Mouse (Mus musculus) MEL (cell line): Measurements from ENCODE around the gene Npw. TPM values are rescaled to one million over a fixed set of nuclear protein-coding genes. Genes with fewer than 3 reads are reported as not detected.

ENCODE experiments used
- DNase-seq: peaks from one replicate; pipeline ENCODE4 v3.0.0; 2011; ENCODE audit warnings: low read depth, low spot score
- H3K27ac ChIP-seq: 2 replicates; pipeline ENCODE4 v1.5.1; 2012; ENCODE audit warnings: low read depth, mild to moderate bottlenecking, control low read depth, low read length, moderate library complexity; ENCODE audit not compliant: control insufficient read depth
- H3K27me3 ChIP-seq, 2 experiments: fragments of 150-350 bp in 1 of 2; sonication (generic) in 1 of 2; 2 replicates each; pipeline ENCODE4 v1.6.1; 2012; ENCODE audit warnings: low read length in 2 of 2, mild to moderate bottlenecking in 2 of 2, improper control_type of control experiment in 1 of 2, moderate library complexity in 1 of 2; ENCODE audit not compliant: insufficient read depth in 2 of 2, control insufficient read depth in 1 of 2
- H3K36me3 ChIP-seq, 2 experiments: 2 replicates each; pipeline ENCODE4 v1.6.1; 2012 to 2014; ENCODE audit warnings: low read length in 2 of 2, improper control_type of control experiment in 1 of 2, inconsistent platforms in 1 of 2, mild to moderate bottlenecking in 1 of 2; ENCODE audit not compliant: insufficient read depth in 2 of 2, control insufficient read depth in 1 of 2
- H3K4me1 ChIP-seq, 2 experiments: fragments of 150-350 bp in 1 of 2; sonication (generic) in 1 of 2; 2 replicates each; pipeline ENCODE4 v1.6.1; 2012; ENCODE audit warnings: low read length in 2 of 2, improper control_type of control experiment in 1 of 2, mild to moderate bottlenecking in 1 of 2; ENCODE audit not compliant: insufficient read depth in 2 of 2, control insufficient read depth in 1 of 2
- H3K4me3 ChIP-seq, 2 experiments: fragments of 150-350 bp in 1 of 2; sonication (generic) in 1 of 2; 2 replicates each; pipeline ENCODE4 v1.5.1; 2012; ENCODE audit warnings: low read depth in 2 of 2, low read length in 2 of 2, mild to moderate bottlenecking in 2 of 2, moderate library complexity in 2 of 2, control low read depth in 1 of 2, improper control_type of control experiment in 1 of 2; ENCODE audit not compliant: control insufficient read depth in 1 of 2, insufficient read depth in 1 of 2
- H3K79me2 ChIP-seq: 2 replicates; pipeline ENCODE4 v1.6.1; 2012; ENCODE audit warnings: mild to moderate bottlenecking, low read length, moderate library complexity; ENCODE audit not compliant: control insufficient read depth, poor library complexity, insufficient read depth
- H3K9ac ChIP-seq: 2 replicates; pipeline ENCODE4 v1.6.1; 2012; ENCODE audit warnings: low read depth, mild to moderate bottlenecking, control low read depth, low read length, moderate library complexity; ENCODE audit not compliant: control insufficient read depth, poor library complexity, severe bottlenecking
- H3K9me3 ChIP-seq: fragments of 150-350 bp; sonication (generic); replicated peaks from 2 replicates; pipeline ENCODE4 v1.6.1; 2012; ENCODE audit warnings: mild to moderate bottlenecking, low read length, improper control_type of control experiment, moderate library complexity; ENCODE audit not compliant: insufficient read depth
- BHLHE40 ChIP-seq: IDR thresholded peaks from 2 replicates; pipeline ENCODE4 v1.6.1; 2012; ENCODE audit warnings: low read depth, mild to moderate bottlenecking, inconsistent platforms, low read length, improper control_type of control experiment, borderline replicate concordance
- CHD2 ChIP-seq: IDR thresholded peaks from 2 replicates; pipeline ENCODE4 v1.6.1; 2011; ENCODE audit warnings: low read length, improper control_type of control experiment
- E2F4 ChIP-seq: IDR thresholded peaks from 2 replicates; pipeline ENCODE4 v1.6.1; 2011; ENCODE audit warnings: low read depth, low read length, improper control_type of control experiment, borderline replicate concordance
- ELF1 ChIP-seq: IDR thresholded peaks from 2 replicates; pipeline ENCODE4 v1.6.1; 2014; ENCODE audit warnings: low read depth, mild to moderate bottlenecking, inconsistent platforms, low read length, improper control_type of control experiment, moderate library complexity
- JUND ChIP-seq: IDR thresholded peaks from 2 replicates; pipeline ENCODE4 v1.6.1; 2011; ENCODE audit warnings: low read depth, mild to moderate bottlenecking, improper control_type of control experiment, low read length
- KAT2A ChIP-seq: conservative IDR thresholded peaks from 2 replicates; pipeline ENCODE4 v1.6.1; 2012; ENCODE audit warnings: low read depth, low read length, improper control_type of control experiment, inconsistent platforms
- MAFK ChIP-seq: IDR thresholded peaks from 2 replicates; pipeline ENCODE4 v1.6.1; 2011; ENCODE audit warnings: low read depth, mild to moderate bottlenecking, low read length, improper control_type of control experiment, borderline replicate concordance
- MAZ ChIP-seq: IDR thresholded peaks from 2 replicates; pipeline ENCODE4 v1.6.1; 2012; ENCODE audit warnings: low read depth, mild to moderate bottlenecking, inconsistent platforms, low read length, improper control_type of control experiment
- MEF2A ChIP-seq: IDR thresholded peaks from 2 replicates; pipeline ENCODE4 v1.6.1; 2014; ENCODE audit warnings: low read depth, mild to moderate bottlenecking, inconsistent platforms, low read length, improper control_type of control experiment; ENCODE audit not compliant: poor library complexity, insufficient replicate concordance, severe bottlenecking; ENCODE audit errors: extremely low read depth
- MYB ChIP-seq: IDR thresholded peaks from 2 replicates; pipeline ENCODE4 v1.6.1; 2011; ENCODE audit warnings: mild to moderate bottlenecking, low read depth, low read length, improper control_type of control experiment
- NRF1 ChIP-seq: IDR thresholded peaks from 2 replicates; pipeline ENCODE4 v1.6.1; 2014; ENCODE audit warnings: low read depth, mild to moderate bottlenecking, inconsistent platforms, low read length, improper control_type of control experiment, moderate library complexity; ENCODE audit not compliant: poor library complexity, insufficient read depth, severe bottlenecking
- SMC3 ChIP-seq: IDR thresholded peaks from 2 replicates; pipeline ENCODE4 v1.6.1; 2011; ENCODE audit warnings: low read depth, low read length, improper control_type of control experiment
- TAL1 ChIP-seq: IDR thresholded peaks from 2 replicates; pipeline ENCODE4 v1.6.1; 2012; ENCODE audit warnings: mild to moderate bottlenecking, inconsistent platforms, low read length, moderate library complexity, mixed read lengths
- TBP ChIP-seq: IDR thresholded peaks from 2 replicates; pipeline ENCODE4 v1.8.0; 2011; ENCODE audit warnings: low read depth, low read length, improper control_type of control experiment
- USF1 ChIP-seq: IDR thresholded peaks from 2 replicates; pipeline ENCODE4 v1.6.1; 2014; ENCODE audit warnings: low read depth, mild to moderate bottlenecking, inconsistent platforms, low read length, improper control_type of control experiment, moderate library complexity
- USF2 ChIP-seq, 2 experiments: IDR thresholded peaks; 2 replicates each; pipeline ENCODE4 v1.6.1; 2011 to 2012; ENCODE audit warnings: improper control_type of control experiment in 2 of 2, low read length in 2 of 2, borderline replicate concordance in 1 of 2, inconsistent platforms in 1 of 2, low read depth in 1 of 2, mild to moderate bottlenecking in 1 of 2; ENCODE audit not compliant: insufficient read depth in 1 of 2
- ZMIZ1 ChIP-seq: IDR thresholded peaks from 2 replicates; pipeline ENCODE4 v1.6.1; 2012; ENCODE audit warnings: low read depth, mild to moderate bottlenecking, inconsistent platforms, low read length, improper control_type of control experiment, moderate library complexity
- ZNF384 ChIP-seq: IDR thresholded peaks from 2 replicates; pipeline ENCODE4 v1.6.1; 2012; ENCODE audit warnings: low read depth, mild to moderate bottlenecking, inconsistent platforms, low read length, improper control_type of control experiment
- polyA plus RNA-seq, 2 experiments: library from polyadenylated mRNA; stranded (reverse) in 1 of 2; unstranded in 1 of 2; fragments of >175 nt in 1 of 2; fragments of >200 nt in 1 of 2; gene quantifications; 2 replicates each; pipeline versions ENCODE4 v1.2.1 to v1.2.4; 2012; ENCODE audit warnings: low replicate concordance in 2 of 2, low read depth in 1 of 2; ENCODE audit not compliant: insufficient read length in 2 of 2, insufficient read depth in 1 of 2, missing spikeins in 1 of 2
- total RNA-seq: library from RNA; depleted of rRNA; stranded (reverse); fragments of 300-350 nt; gene quantifications from 2 replicates; pipeline ENCODE4 v1.2.3, GENCODE M21; 2012

Npw gene
- total and polyA plus RNA-seq, 3 experiments, result not detected

DNA sequence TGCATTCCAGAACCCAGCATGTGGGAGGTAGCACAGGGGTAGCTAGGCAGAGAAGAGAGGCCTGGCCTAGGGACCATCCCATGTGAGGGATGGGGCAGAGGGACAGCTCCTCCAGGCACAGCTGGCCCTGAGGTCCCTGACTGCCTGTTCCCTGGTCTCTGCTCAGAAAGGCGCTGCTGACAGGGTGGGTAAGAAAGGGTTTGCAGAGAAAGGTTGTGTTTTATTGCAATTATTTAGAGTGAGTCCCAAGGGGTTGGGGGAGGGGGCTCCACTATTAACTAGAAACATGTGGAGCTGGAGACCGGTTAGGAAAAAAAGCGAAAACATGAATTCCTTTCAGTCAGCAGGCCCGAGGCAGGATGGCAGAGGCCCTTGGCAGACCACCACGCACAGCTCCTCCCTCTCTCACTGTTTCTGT is 18.7 kb downstream of the Npw start:
- H3K27ac ChIP-seq, result no peak overlapping the region
- TF ChIP-seq E2F4 (no peak), CHD2 (no peak), ZNF384 (no peak), USF1 (no peak)
- no peak for DNase-seq
- H3K4me3 ChIP-seq, result no peak overlapping the region
- H3K36me3 ChIP-seq, result no peaks in the 10 kb centered on the region
- H3K9me3 ChIP-seq, result no peaks in the 10 kb centered on the region
- H3K79me2 ChIP-seq, result no peaks in the 10 kb centered on the region
- no peaks in the 10 kb centered on the region for H3K27me3 ChIP-seq
- no peak overlapping the region for H3K9ac ChIP-seq
- peaks cover 4% of the 10 kb centered on the region in 2 experiments; a peak in 3 of 4 replicates for H3K4me1 ChIP-seq

DNA sequence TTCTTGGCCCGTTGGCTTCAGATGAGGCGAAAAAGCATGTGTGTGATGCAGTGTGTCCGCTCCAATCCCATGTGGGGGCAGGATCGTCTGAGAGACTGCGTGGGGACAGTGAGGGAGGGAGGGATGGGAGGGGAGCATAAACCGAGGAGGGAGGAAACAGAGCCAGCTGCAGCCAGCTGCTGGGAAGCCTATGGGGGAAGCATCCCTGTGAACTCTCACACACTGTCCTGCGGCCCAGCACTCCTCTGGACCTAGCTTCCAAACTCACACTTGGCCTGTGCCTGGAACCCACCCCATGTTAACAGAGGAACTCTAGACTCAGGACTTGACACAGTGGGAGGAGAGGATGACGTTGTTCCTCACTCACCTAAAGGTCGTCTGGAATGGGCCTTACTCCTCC is 19.4 kb downstream of the Npw start:
- no peak for TF ChIP-seq TBP
- TF ChIP-seq NRF1, result no peak
- no peak for TF ChIP-seq MEF2A
- no peak for TF ChIP-seq ZMIZ1
- TF ChIP-seq TAL1, result no peak
- no peak for TF ChIP-seq CHD2
- no peak for TF ChIP-seq MAFK
- no peak for TF ChIP-seq ELF1
- no peak for TF ChIP-seq MYB
- TF ChIP-seq USF2 (IDR thresholded peaks at IDR 0.05; ENCODE audit: borderline replicate concordance in 1 of 2, insufficient read depth in 1 of 2, low read depth in 1 of 2, low read length in 2 of 2), result no peak
- no peak for TF ChIP-seq JUND
- no peak for TF ChIP-seq KAT2A
- TF ChIP-seq BHLHE40, result no peak
- TF ChIP-seq MAZ, result no peak
- no peak for TF ChIP-seq SMC3
- H3K9ac ChIP-seq, result no peak overlapping the region
- DNase-seq, result no peak
- no peaks in the 10 kb centered on the region for H3K36me3 ChIP-seq
- H3K9me3 ChIP-seq, result no peaks in the 10 kb centered on the region
- H3K4me1 ChIP-seq, result peaks cover 4% of the 10 kb centered on the region in 2 experiments; a peak in 3 of 4 replicates
- H3K79me2 ChIP-seq, result no peaks in the 10 kb centered on the region
- no peak overlapping the region for H3K4me3 ChIP-seq
- H3K27me3 ChIP-seq, result no peaks in the 10 kb centered on the region
- no peak overlapping the region for H3K27ac ChIP-seq
